Mouse (Mus musculus) neural tube, embryonic 14.5 days (tissue): ENCODE data around the gene Dph1. TPM values are rescaled to one million over a fixed set of nuclear protein-coding genes. Genes with fewer than 3 reads are reported as not detected.

Experiments used
- ATAC-seq: fragments of 200-750 bp; cut with Nextera tagmentation; 2 replicates; pipeline ENCODE4 v1.8.0; 2017; ENCODE audit warnings: low read depth, mild to moderate bottlenecking, moderate TSS enrichment, moderate library complexity
- H3K27ac ChIP-seq: fragments of 300-500 bp; sonication (generic); 2 replicates; pipeline ENCODE4 v1.5.1; 2014; ENCODE audit warnings: low read depth, mild to moderate bottlenecking, control low read depth, low read length, moderate library complexity, mixed read lengths
- H3K27me3 ChIP-seq: fragments of 300-500 bp; sonication (generic); 2 replicates; pipeline ENCODE4 v1.6.1; 2014; ENCODE audit warnings: low read length; ENCODE audit not compliant: control insufficient read depth, insufficient read depth
- H3K36me3 ChIP-seq: fragments of 300-500 bp; sonication (generic); 2 replicates; pipeline ENCODE4 v1.6.1; 2014; ENCODE audit warnings: low read length, mixed read lengths; ENCODE audit not compliant: control insufficient read depth, insufficient read depth
- H3K4me1 ChIP-seq: fragments of 300-500 bp; sonication (generic); 2 replicates; pipeline ENCODE4 v1.6.1; 2014; ENCODE audit warnings: low read length; ENCODE audit not compliant: control insufficient read depth, insufficient read depth
- H3K4me2 ChIP-seq: fragments of 300-500 bp; sonication (generic); 2 replicates; pipeline ENCODE4 v1.6.1; 2014; ENCODE audit warnings: mild to moderate bottlenecking, low read depth, low read length, control low read depth
- H3K4me3 ChIP-seq: fragments of 300-500 bp; sonication (generic); 2 replicates; pipeline ENCODE4 v1.5.1; 2014; ENCODE audit warnings: low read depth, low read length, control low read depth, mixed read lengths
- H3K9ac ChIP-seq: fragments of 300-500 bp; sonication (generic); replicated peaks from 2 replicates; pipeline ENCODE4 v1.6.1; 2014; ENCODE audit warnings: low read depth, mild to moderate bottlenecking, control low read depth, low read length, mixed read lengths
- H3K9me3 ChIP-seq: fragments of 300-500 bp; sonication (generic); 2 replicates; pipeline ENCODE4 v1.6.1; 2016; ENCODE audit warnings: low read length; ENCODE audit not compliant: control insufficient read depth
- WGBS: fragments of 180-500 bp; shearing (Covaris S2); extraction: QIAGEN DNeasy Blood & Tissue Kit; methylation state at CpG from one replicate; pipeline ENCODE4 v1.1.7; 2014; 5-methylcytosine and 5-hydroxymethylcytosine counted together
- polyA plus RNA-seq: library from polyadenylated mRNA; unstranded; fragments of >200 nt; fragmentation: Nextera tagmentation; extraction: Ambion mirVana; gene quantifications from 2 replicates; pipeline ENCODE4 v1.2.1, GENCODE M21; 2014

The Dph1 gene
- polyA plus RNA-seq, 1 experiment from 2014 or later, result 11.4 TPM

DNA sequence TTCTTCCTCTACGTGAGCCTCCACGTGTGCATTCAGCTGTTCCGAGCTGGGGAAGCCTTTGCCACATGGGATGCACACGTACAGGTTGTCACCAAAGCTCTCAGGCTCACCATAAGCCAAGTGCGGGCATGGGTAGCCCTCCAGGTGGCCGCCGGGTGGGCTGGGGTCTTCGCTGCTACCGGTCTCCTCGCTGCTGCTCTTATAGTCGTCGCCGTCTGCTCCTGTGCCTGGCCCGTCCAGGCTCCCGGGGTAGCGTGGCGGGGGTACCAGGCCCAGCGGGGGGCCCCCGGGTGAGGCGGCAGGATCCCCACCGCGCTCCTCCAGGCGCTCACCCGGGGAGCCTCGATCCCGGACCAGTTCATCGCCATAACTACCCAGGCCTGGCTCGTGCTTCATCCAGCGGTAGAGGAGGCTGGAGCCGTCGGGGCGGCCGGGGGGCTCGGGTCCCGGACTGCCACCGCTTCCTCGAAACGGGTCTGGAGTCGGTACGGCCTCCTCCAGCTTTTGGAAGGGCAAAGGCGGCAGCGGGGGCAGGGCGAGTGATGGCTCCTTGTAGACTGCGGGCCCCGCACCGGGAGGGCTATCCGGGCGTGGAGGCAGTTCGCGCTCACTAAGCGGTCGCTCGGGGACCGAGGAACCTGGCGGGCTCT lies 24.7 kb downstream of the Dph1 start:
- peak overlapping the region; percentile 45 for H3K4me3 ChIP-seq
- H3K4me1 ChIP-seq, result peaks cover 29% of the 10 kb centered on the region
- H3K4me2 ChIP-seq, result peak overlapping the region; percentile 38
- no peak for ATAC-seq
- H3K9me3 ChIP-seq, result no peaks in the 10 kb centered on the region
- 0 out of 2 replicates have a peak, but pooled peaks cover 14% of the 10 kb centered on the region for H3K36me3 ChIP-seq
- peak overlapping the region; percentile 25; the same call in 1 of the 2 replicates for H3K9ac ChIP-seq
- WGBS, result 6% methylated on average over 55 of the region's 55 CpGs
- H3K27ac ChIP-seq, result no peak overlapping the region
- peaks cover 51% of the 10 kb centered on the region for H3K27me3 ChIP-seq

DNA sequence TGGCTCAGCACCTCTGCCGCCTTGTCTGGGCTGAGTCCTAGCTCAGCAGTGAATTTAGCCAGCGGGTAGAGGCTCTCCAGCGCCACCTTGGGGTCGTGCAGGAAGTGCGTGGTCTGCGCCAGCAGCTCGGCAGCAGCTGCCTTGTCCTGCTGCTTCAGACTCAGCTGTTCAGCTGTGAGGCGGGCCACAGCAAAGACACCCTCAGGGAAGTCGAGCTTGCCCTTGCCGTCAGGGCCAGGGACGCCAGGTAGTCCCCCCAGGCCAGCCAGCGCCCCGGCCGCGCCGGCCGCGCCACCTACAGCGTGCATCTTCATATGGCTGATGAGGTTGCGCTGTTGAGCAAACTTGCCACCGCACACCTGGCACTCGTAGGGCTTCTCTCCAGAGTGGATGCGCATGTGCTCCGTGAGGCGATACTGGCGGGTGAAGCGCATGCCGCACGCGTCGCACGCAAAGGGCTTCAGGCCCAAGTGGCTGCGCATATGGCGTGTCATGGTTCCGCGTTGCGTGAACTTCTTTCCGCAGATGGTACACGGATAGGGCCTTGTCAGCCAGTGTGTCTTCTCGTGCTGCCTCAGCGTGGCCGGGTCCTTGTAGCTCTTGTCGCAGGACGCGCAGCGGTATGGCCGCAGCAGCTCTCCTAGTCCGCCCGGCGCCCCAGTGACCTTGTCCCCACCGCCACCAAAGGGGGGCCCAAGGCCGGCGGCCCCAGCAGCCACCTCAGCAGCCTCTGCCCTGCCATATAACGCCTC lies 25.4 kb downstream of the Dph1 start:
- H3K9me3 ChIP-seq, result no peaks in the 10 kb centered on the region
- H3K4me1 ChIP-seq, result peaks cover 25% of the 10 kb centered on the region
- H3K36me3 ChIP-seq, result 0 out of 2 replicates have a peak, but pooled peaks cover 15% of the 10 kb centered on the region
- peak overlapping the region; percentile 38 for H3K4me2 ChIP-seq
- no peak for ATAC-seq
- peak overlapping the region; percentile 24 for H3K4me3 ChIP-seq
- H3K9ac ChIP-seq, result 0 out of 2 replicates have a peak overlapping the region, but pooled peaks have one; percentile 17
- no peak overlapping the region for H3K27ac ChIP-seq
- WGBS, result 3% methylated on average over 52 of the region's 54 CpGs
- peaks cover 51% of the 10 kb centered on the region for H3K27me3 ChIP-seq

DNA sequence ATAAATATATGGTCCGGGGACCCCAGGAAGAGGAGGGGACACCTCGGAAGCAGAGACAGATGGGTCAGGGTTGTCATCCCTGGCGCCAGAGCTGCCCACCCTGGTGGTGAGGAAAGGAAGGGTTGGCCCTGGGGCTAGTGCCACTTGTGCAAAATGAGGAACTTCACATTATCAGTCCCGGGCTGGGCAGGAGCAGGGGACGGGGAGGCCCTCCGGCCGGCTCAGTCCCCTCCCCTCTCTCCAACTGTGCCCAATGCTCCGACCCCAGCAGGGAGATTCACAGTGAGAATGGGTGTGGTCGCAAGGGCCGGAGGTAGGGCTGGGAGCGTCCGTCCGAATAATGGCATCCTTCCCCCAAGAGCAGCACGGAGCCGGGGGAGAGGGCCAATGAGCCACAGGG lies 26.3 kb downstream of the Dph1 start:
- no peaks in the 10 kb centered on the region for H3K9me3 ChIP-seq
- ATAC-seq, result no peak
- H3K27ac ChIP-seq, result no peak overlapping the region
- peaks cover 51% of the 10 kb centered on the region for H3K27me3 ChIP-seq
- 15% methylated on average over 15 of the region's 15 CpGs for WGBS
- peaks cover 23% of the 10 kb centered on the region for H3K4me1 ChIP-seq
- no peak overlapping the region for H3K9ac ChIP-seq
- peaks cover 20% of the 10 kb centered on the region; the same call in 1 of the 2 replicates for H3K36me3 ChIP-seq
- H3K4me2 ChIP-seq, result peak overlapping the region; percentile 38; the same call in 1 of the 2 replicates
- H3K4me3 ChIP-seq, result peak overlapping the region; percentile 24

DNA sequence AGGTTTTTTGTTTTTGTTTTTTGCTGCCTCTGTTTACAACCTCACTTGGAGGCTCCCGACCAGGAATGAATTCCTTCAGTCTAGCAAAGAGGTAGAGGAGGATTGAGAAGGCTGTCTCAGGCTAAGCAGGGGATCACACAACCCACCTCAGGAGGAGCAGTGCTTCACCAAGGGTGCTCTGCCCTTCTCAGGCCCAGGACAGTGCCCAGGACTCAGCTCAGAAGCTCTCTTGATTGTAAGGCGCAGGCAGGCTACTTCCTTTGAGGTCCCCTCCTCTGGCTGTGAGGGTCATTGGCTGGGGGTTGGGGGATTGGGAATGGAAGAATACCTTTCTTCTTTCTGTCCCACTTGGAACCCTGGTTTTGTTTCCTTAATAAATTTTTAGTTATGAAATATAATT lies 27.0 kb downstream of the Dph1 start:
- no peak overlapping the region for H3K9ac ChIP-seq
- H3K27ac ChIP-seq, result no peak overlapping the region
- peaks cover 20% of the 10 kb centered on the region; the same call in 1 of the 2 replicates for H3K36me3 ChIP-seq
- ATAC-seq, result no peak
- WGBS, result 80% methylated on average over 2 of the region's 2 CpGs
- H3K4me1 ChIP-seq, result peaks cover 19% of the 10 kb centered on the region
- peaks cover 51% of the 10 kb centered on the region for H3K27me3 ChIP-seq
- H3K9me3 ChIP-seq, result no peaks in the 10 kb centered on the region
- no peak overlapping the region for H3K4me3 ChIP-seq
- H3K4me2 ChIP-seq, result no peak overlapping the region

DNA sequence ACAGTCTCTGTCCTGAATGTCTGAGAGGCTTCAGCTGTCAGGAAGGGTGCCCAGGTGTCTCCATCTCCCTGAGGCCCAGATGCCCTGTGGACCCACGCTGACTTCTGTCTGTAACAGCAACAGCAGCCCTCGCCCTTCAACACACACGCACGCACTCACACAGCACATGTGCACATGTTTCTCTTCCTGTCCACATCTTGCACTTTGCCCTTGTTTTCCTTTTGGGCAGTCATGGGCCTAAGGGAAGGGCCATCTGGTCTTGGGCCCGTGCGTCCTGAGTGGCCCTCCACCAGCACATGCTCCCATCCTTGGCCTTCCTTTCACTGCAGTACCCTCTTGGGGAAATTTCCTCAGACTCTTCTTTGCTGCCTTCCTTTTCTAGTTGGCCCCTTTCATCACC lies 27.7 kb downstream of the Dph1 start:
- H3K9me3 ChIP-seq, result no peaks in the 10 kb centered on the region
- H3K4me2 ChIP-seq, result no peak overlapping the region
- no peak for ATAC-seq
- peaks cover 45% of the 10 kb centered on the region for H3K27me3 ChIP-seq
- H3K27ac ChIP-seq, result no peak overlapping the region
- no peak overlapping the region for H3K4me3 ChIP-seq
- no peak overlapping the region for H3K9ac ChIP-seq
- H3K36me3 ChIP-seq, result peaks cover 20% of the 10 kb centered on the region; the same call in 1 of the 2 replicates
- peaks cover 13% of the 10 kb centered on the region for H3K4me1 ChIP-seq
- WGBS, result 81% methylated on average over 6 of the region's 6 CpGs

DNA sequence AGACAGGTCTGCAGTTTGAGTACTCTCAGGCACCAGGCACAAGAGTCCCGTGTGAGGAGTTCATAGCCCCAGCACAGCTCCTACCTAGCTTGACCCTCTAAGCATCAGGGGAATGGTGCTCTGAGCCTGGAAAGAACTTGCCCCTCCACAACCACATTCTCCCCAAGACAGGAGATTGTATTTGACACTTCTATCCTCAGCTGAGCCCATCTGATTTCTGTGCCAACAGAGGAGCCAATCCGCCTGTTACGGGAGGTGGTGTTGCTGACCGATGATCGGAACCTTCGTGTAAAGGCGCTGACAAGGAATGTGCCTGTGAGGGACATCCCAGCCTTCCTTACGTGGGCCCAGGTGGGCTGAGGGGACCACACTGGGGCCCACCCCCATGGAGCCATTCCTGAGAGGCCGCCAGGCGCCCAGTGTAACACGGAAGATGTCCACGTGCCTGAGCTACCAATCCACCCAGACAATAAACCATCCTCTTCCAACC lies 28.4 kb downstream of the Dph1 start:
- Histone ChIP-seq H3K36me3 (peaks cover 20% of the 10 kb centered on the region; the same call in 1 of the 2 replicates), H3K4me1 (peaks cover 8% of the 10 kb centered on the region; the same call in 1 of the 2 replicates), H3K4me3 (no peak overlapping the region), H3K4me2 (no peak overlapping the region), H3K9ac (no peak overlapping the region), H3K27me3 (peaks cover 38% of the 10 kb centered on the region), H3K9me3 (no peaks in the 10 kb centered on the region), H3K27ac (no peak overlapping the region)
- 92% methylated on average over 12 of the region's 12 CpGs for WGBS
- ATAC-seq, result no peak

DNA sequence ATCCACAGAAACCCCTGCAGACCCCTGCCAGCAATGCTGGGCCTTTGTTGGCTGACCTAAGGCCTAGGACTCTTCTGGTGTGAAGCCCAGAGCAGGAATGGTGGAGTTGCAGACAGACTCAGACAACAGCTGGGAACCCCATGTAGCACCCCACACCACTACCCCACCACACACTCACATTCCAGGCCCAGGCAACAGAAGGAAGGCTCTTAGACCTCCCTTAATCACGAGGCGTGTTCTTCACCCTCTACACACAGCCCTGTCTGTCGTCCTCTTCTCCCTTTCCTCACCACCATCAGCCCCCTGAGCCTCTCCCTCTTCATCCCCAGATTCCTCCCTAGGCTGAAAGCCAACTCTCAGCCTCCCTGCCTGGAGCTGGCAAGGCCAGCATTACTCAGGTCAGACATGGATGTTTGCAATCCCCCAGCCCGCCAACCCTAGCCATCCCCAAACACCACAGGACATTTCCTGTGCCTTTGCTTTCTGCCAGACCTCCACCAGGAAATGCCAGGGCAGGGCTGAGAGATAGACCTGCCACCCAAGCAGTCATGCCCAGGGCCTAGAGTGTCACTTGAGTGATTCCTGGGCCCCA lies 29.5 kb downstream of the Dph1 start:
- WGBS, result 73% methylated on average over 4 of the region's 4 CpGs
- Histone ChIP-seq H3K27me3 (peaks cover 30% of the 10 kb centered on the region), H3K36me3 (peaks cover 20% of the 10 kb centered on the region; the same call in 1 of the 2 replicates), H3K9me3 (no peaks in the 10 kb centered on the region), H3K4me2 (no peak overlapping the region), H3K27ac (no peak overlapping the region), H3K9ac (no peak overlapping the region), H3K4me1 (peaks cover 8% of the 10 kb centered on the region), H3K4me3 (no peak overlapping the region)
- no peak for ATAC-seq

DNA sequence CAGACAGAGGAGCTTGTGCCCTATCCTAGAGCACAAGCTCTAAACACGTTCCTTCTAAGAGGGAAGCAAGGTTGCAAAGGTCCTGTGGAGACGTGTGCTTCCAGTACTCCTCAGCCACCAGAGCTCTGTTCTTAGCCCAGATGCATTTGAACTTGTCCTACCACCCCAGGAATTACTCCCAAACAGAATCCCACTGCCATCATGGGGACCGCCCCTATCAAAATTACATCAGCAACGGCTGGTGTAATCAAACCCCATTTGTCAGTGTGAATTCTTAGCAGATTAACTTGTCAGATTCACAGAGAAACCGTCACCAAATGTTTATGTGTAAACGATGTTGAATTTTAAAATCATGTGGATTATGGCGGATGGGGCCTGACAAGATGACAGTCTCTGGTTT lies 30.1 kb downstream of the Dph1 start:
- Histone ChIP-seq H3K9ac (no peak overlapping the region), H3K9me3 (no peaks in the 10 kb centered on the region), H3K4me3 (no peak overlapping the region), H3K4me1 (peaks cover 6% of the 10 kb centered on the region), H3K36me3 (peaks cover 20% of the 10 kb centered on the region; the same call in 1 of the 2 replicates), H3K27ac (no peak overlapping the region), H3K27me3 (peaks cover 27% of the 10 kb centered on the region), H3K4me2 (no peak overlapping the region)
- 87% methylated on average over 7 of the region's 7 CpGs for WGBS
- no peak for ATAC-seq
